Comparison of ENCODE assay signal across 19 mouse cellular contexts in the genomic region with DNA sequence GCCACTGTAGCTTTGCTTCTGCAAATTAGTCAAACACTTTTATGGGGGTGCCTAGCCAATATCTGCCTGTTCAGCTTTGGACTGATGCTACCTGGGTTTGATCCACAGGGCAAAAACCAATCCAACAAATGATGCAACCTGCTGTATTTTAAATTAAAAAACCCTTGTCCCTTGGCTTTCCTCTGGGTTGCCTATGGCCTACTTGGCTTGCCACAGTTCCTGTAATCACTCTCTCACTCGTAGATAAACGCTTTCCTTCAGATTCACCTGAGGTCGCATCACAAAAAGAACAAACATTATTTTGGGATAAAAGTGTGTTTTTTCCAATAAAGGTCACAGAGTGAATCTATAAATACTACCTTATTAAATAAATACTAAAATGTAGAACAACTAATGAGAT.
"Had no signal": no experiment of that assay in that cellular context is flagged by ENCODE, and none has a peak within 500 bp of the region (broad histone marks: within the 10 kb centered on the region; RNA-seq: fewer than 3 reads in every experiment).

No protein-coding gene starts in this region.

- H3K4me3 ChIP-seq: limb, embryonic 12.5 days; limb, embryonic 15.5 days; lung, embryonic 15.5 days; midbrain, embryonic 12.5 days; midbrain, embryonic 15.5 days; neural tube, embryonic 13.5 days; stomach, embryonic 15.5 days had no signal

- ATAC-seq: midbrain, embryonic 15.5 days had no signal

- H3K9ac ChIP-seq: limb, embryonic 12.5 days; limb, embryonic 15.5 days; liver, embryonic 14.5 days; lung, embryonic 15.5 days; midbrain, embryonic 12.5 days; midbrain, embryonic 15.5 days; stomach, embryonic 15.5 days had no signal

- H3K4me2 ChIP-seq: limb, embryonic 12.5 days; limb, embryonic 15.5 days; midbrain, embryonic 15.5 days; stomach, embryonic 15.5 days had no signal

- DNase-seq: kidney, adult 9 months; kidney, postnatal 14 days; kidney, postnatal 4 days; left cerebral cortex, postnatal 4 days; lung, adult 18-20 months; lung, postnatal 10 days; lung, postnatal 36 days; retina, postnatal 1 day; right cerebral cortex, postnatal 25 days; spleen, adult 18-20 months; thymus, postnatal 25 days had no signal

- H3K27me3 ChIP-seq: limb, embryonic 12.5 days; limb, embryonic 15.5 days; lung, embryonic 15.5 days; midbrain, embryonic 12.5 days; midbrain, embryonic 15.5 days; neural tube, embryonic 13.5 days; stomach, embryonic 15.5 days had no signal

- H3K9me3 ChIP-seq: limb, embryonic 12.5 days; limb, embryonic 15.5 days; lung, embryonic 15.5 days; midbrain, embryonic 12.5 days; midbrain, embryonic 15.5 days; neural tube, embryonic 13.5 days; stomach, embryonic 15.5 days had no signal

- H3K27ac ChIP-seq: limb, embryonic 12.5 days; limb, embryonic 15.5 days; liver, embryonic 14.5 days; lung, embryonic 15.5 days; midbrain, embryonic 12.5 days; midbrain, embryonic 15.5 days; neural tube, embryonic 13.5 days; stomach, embryonic 15.5 days had no signal
